Mouse (Mus musculus) ES-Bruce4 (cell line): Measurements from ENCODE around the gene Eng.

Experiments
- CTCF ChIP-seq: IDR thresholded peaks from one replicate; pipeline ENCODE4 v1.8.1; 2011; ENCODE audit warnings: low read depth, low read length
- EP300 ChIP-seq: IDR thresholded peaks from 2 replicates; pipeline ENCODE4 v1.6.1; 2011; ENCODE audit warnings: low read depth, low read length; ENCODE audit not compliant: insufficient read depth
- POLR2A ChIP-seq: IDR thresholded peaks from one replicate; pipeline ENCODE4 v1.8.1; 2011; ENCODE audit warnings: low read length; ENCODE audit not compliant: insufficient read depth

DNA sequence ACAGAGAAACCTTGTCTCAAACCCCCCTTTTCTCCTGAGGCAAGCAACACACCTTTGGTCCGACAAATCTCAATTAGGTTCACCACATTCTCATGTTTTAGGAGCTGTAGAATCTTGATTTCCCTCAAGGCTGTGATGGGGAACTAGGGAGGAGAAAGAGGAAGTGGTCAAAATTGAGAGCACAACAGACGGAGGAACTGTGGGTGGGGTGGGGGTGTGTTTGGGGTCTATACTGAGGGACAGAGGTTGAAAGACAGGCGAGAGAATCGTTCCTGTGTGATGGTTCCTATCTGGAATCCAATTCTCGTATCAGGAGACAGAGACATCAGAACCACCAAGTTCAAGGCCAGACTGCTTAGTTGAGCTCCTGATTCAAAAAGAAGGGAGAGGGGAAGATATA is 64.0 kb downstream of the Eng start:
- no peak for TF ChIP-seq CTCF
- TF ChIP-seq EP300: no peak
- TF ChIP-seq POLR2A: no peak
